Mouse (Mus musculus) c-Kit-negative CD71-positive TER-119-positive erythroid progenitor cells, embryonic 14.5 days (primary cell): ENCODE measurements around the gene Vcl.
A peak's percentile ranks its signal among the peaks of the same experiment; 100 is the strongest.

Source experiments
- DNase-seq: peaks from one replicate; pipeline ENCODE4 v3.0.0-alpha.2; 2013; ENCODE audit warnings: low read depth, low spot score

The Vcl gene

DNA sequence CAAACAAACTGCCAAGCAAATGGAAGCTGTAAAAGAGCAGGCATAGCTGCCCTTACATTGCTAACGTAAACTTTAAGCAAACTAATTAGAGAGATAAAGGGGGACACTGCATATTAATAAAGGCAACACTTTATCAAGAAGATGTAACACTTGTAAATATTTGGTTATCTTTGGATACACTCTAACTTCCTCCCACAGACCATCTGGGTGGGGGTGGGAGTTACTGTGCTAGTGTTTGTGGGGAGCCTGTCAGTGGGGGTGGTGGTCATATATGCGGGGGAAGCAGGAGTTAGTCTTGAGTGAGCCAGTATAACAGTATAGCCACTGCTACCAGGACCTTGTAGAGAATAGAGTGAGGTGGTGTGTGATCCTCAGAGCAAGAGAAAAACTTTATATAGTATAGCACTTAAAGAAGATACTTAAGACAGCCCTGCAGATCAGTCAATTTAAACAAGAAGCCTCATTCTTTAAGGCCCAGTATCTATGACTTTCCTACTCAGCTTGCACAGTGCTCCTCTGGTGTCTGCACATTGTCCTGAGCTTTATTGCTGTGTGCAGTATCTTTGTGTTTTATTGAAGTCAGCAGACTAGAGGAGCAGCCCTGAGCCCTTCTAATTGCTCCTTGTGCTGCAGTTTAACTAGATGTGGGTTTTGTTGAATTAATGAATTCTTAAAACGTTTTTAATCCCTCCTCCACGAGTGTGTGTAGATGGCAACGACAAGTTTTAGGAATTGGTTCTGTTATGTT lies 133.7 kb downstream of the Vcl start:
- DNase-seq: no peak

DNA sequence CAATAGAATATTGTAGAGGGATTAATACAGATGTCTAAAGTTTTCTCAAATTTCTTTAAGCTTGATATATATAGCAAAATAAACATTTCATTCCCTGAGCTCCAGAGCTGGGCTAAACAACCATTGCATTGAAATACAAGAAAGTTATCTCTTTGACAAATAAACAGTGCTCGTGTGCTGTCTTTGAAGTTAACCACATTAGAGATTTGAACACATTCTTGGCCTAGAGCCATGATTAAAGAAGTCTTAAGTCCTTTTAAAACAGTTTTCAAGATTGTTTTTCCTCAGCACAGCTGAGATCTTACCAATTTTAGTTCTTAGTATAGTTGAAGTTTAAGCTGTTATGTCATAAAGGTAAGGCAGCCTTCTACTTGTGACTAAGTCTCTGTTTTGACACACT lies 135.1 kb downstream of the Vcl start:
- no peak for DNase-seq

DNA sequence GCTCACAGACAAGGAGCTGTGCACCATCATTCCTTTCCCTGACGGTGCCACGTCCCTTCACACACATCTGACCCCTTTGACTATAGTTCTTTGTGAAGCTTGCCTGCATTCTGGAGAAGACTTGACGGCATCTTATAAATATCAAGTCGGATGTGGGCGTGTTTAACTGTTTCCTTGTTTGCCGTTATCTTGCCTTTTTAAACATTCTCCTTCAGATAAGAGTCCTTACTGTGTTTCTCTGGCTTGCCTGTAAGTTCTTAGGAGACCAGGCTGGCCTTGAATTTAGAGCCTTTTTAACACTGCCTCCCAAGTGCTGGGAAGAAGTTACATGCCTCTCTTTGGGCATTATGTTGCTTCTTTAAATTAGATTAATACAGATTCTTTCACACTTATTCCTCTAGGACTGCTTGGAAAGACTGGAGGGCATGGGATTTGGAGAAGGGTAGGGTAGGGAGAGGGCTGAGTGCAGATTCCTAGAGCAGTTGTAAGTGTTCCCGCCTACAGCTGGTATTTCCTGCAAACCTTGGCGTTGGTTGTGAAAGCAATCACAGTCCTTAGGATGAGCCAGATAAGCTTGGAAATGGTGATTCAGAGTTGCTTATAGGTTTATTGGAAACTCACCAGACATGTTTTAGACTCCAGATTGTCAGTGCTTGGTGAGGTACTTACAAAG lies 136.4 kb downstream of the Vcl start:
- DNase-seq: no peak

DNA sequence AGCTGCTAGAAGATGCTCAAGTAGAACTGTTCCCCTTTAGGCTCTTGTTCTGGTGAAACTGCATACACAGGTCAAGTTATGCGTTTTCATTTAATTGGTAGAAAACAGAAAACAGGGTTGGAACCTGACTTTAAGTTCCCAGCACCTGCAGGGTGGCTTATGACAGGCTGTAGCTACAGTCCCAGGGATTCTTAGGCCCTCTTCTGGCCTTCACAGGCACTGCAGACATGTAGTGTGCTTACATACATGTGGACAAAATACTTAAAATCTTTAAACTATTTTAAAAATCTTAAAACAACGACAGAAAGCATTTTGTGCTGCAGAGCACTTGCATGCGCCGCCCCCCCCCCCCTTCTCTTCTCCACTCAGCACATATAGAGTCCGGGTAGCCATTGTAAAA lies 140.4 kb downstream of the Vcl start:
- no peak for DNase-seq

DNA sequence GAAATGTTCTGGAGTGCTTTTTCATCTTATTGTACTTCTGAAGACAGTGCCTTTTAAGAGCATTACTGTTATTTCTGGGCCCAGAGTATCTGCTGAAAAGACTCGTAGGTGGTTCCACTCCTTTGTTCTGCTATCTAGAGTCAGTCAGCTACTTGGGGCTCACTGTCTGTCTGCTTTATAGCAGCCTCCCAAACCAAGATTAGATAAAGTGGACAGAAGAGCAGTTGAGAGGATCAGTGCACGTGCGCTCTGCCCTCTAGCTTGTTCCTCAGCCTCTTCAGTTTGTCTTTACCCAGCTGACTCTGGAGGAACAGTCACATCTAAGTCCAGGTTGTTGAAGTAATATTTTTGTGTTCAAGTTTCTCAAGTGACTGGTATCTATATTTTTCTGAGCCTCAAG lies 144.8 kb downstream of the Vcl start:
- DNase-seq: peak; percentile 36

DNA sequence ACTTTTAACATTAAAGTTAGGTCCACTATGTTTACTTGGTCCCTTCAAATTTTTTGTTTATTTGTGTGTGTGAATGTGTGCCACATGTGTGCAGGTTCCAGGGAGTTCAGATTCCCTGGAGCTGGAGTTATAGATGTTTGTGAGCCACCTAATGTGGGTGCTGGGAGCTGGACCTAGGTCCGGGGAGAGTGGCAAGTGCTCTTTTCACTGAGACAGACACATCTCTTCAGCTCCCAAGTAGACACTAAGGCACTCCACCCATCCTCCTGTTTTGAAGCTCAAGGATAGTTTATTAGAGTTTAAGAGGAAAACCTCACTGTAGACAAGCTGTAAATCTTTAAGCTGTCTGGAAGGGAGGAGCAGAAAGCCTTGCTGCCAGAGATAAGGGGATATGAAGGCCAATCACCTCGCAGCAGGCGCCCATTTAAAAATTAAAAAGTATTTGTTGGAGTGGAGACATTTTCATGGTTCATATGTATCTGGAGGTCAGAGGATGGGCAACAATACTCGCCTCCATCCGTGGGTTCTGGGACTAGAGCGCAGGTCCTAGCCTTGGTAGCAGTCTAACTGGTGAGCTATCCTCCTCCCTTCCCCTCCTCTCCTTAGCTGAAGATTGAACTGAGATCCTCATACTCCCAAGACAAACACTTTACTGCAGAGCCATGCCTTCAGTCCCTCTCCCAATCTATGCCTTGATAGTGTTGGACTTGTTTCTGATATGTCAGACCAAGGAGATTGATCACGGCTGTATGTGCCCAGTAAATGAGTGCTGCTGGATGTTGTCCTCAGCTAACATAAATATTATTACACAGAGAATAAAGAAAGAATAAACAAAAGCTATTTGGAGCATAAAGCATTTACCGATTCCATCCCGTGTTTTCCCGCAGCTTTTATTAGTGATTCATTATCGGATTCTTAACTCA lies 145.5 kb downstream of the Vcl start:
- DNase-seq: peak; percentile 54

DNA sequence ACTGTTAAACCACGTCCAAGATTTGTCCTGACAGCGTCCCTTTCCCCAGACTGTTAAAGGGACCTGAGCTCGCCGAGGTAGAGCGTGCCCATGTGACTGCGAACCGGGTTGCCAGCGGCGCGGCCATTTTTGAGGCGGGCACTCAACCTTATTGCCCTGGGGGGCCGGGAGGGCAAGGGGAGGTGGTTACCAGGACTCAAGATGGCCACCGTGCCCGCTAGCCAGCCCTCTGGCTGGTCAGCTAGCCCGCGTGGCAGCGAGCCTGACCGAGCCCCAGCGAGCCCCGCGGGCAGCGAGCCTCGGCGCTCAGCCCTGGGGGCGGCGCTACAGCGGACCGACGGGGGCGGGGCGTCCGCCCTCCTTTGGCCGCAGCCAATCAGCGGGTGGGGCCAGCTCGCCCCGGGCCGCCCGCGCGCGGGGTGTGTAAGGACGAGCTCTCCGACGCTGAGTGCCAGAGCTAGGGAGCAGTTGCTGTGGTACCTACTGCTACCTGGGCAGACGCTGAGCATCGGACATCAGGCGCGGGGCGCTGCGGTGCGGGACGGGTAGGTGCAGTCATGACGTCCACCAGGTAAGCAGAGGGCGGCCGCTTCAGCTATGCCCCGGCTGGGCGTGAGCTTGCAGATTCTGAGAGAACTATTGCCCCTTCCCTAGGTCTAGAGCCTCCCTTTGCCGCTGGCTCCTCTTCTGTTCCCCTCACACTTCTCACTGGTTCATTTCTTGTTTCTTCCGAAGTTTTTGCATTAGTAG lies 146.7 kb downstream of the Vcl start:
- DNase-seq: peak; percentile 89

DNA sequence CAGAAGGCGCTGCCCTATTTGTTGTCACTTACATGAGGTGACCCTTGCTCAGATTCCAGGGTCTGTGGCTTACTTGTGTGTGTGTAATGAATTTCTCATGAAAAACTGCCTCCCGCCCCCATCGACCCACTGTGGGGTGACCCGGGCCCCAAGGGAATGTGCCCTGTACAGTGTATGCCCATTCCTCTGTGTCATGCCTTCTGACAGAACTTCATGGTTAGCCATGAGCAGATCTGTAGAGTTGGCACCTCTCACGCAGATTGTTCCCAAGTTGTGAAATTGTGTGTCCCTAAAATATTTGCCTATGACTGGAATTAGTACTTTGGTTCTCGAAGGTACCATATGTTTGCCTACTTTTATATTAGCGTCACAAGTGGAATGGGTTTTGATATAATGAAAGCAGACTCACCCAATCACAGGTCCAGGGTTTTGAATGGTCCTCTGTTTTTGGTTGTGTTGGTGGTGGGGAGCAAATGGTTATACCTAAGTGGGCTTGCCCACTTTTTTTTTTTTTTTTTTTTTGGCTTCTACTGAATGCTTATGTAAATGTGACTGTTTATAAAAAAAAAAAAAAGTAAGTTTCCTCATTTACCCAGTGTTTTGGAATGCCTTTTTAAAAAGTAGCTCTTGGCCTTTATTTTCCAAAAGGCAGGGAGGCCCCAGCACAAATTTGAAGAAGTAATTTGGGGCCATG lies 147.4 kb downstream of the Vcl start:
- DNase-seq: no peak

DNA sequence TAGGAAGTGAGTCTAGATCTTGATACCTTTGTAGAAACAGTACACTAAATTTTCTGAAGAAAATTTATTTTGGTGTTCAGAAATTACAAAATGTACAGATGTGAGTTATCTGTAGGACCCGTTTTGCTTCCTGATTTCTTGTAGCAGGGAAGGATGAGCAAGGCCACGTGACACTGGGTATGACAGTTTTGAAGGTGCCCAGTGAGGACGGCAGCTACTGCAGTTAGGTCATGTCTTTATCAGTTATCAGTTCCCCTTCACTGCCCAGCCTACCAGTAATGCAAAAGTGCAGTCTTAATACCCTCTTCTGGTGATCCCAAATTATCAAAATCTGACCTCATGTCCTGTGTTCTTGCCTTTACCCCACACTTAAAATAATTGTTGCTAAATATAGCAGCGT lies 148.7 kb downstream of the Vcl start:
- peak; percentile 29 for DNase-seq

DNA sequence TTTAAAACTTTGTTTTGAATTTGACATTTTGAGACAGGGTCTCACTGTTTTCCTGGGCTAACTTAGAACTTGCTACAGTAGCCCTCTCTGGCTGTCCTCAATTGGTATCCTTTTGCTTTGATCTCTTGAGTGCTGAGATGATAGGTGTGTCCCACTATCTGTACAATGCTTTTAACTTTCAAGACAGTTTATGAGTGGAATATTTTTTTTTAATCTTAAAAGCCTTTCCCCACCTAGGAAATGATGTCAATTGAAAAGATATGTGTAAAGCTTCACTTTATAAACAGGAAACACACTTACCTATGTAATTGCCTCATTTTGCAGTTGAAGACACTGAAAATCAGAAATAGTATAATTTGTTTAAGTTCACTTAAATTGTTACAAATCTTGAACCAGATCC lies 149.3 kb downstream of the Vcl start:
- DNase-seq: no peak

DNA sequence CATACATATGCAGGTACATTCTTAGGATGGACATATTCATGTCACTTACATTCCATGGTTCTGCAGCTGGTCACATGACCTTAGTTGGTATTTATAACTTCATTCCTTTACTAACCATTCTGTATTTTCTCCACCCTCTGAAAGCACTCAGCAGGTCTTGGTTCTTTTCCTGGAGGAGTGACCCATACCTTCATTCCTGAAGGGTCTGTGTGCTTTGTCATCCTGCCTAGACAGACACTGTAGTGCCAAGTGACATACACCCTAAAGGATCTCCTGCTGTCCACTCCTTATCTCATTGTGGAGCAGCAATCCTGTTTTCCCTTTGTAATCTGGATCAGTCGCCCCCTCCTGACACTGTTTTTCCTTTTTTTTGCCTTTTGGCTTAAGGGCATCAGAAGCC lies 153.6 kb downstream of the Vcl start:
- no peak for DNase-seq
